ENCODE assay signal across 10 mouse cellular contexts in genomic region chr19:8679031-8679779, GRCm38 (mm10). TPM values are rescaled to one million over a fixed set of nuclear protein-coding genes. Genes with fewer than 3 reads are reported as not detected.
DNase-seq lines count a peak whose midpoint lies in the region; ATAC-seq lines count a peak whose summit lies in the region.
"Had no signal": no experiment of that assay in that cellular context is flagged by ENCODE, and none has a peak within 500 bp of the region (broad histone marks: within the 10 kb centered on the region; RNA-seq: fewer than 3 reads in every experiment).

No protein-coding gene starts in this region.

- WGBS in midbrain, embryonic 11.5 days: 25% methylated on average over 18 of the region's 18 CpGs
- 19% methylated on average over 18 of the region's 18 CpGs for WGBS in midbrain, embryonic 13.5 days
- WGBS in heart, embryonic 15.5 days: 36% methylated on average over 18 of the region's 18 CpGs
- whole genome bisulfite sequencing in limb, embryonic 13.5 days: 19% methylated on average over 18 of the region's 18 CpGs
- 28% methylated on average over 18 of the region's 18 CpGs for WGBS in stomach, embryonic 15.5 days

- peak; percentile 78 for DNase-seq in midbrain, embryonic 11.5 days (ENCODE audit: low spot score, missing footprints)
- no peak for DNase-seq in Muller cell, postnatal 12 days (ENCODE audit: inconsistent ontology term)
- no peak for DNase-seq in ovary, postnatal 14 days (ENCODE audit: low spot score)
- no peak for DNase-seq in cerebellum, adult 18-20 months

- H3K36me3 ChIP-seq in midbrain, embryonic 11.5 days (ENCODE audit: control insufficient read depth, insufficient read depth, low read length): no peaks in the 10 kb centered on the region
- H3K36me3 ChIP-seq in midbrain, embryonic 13.5 days: no peaks in the 10 kb centered on the region
- no peaks in the 10 kb centered on the region for H3K36me3 ChIP-seq in heart, embryonic 15.5 days
- no peaks in the 10 kb centered on the region for H3K36me3 ChIP-seq in limb, embryonic 13.5 days
- no peaks in the 10 kb centered on the region for H3K36me3 ChIP-seq in stomach, embryonic 15.5 days
- H3K36me3 ChIP-seq: hindbrain, embryonic 15.5 days had no signal

- H3K9ac ChIP-seq in midbrain, embryonic 11.5 days (ENCODE audit: low read length): no peak overlapping the region
- no peak overlapping the region for H3K9ac ChIP-seq in midbrain, embryonic 13.5 days (replicated peaks)
- no peak overlapping the region for H3K9ac ChIP-seq in heart, embryonic 15.5 days
- H3K9ac ChIP-seq in limb, embryonic 13.5 days: peak overlapping the region; percentile 35
- no peak overlapping the region for H3K9ac ChIP-seq in stomach, embryonic 15.5 days
- H3K9ac ChIP-seq: hindbrain, embryonic 15.5 days had no signal

- no peak overlapping the region for H3K27ac ChIP-seq in midbrain, embryonic 11.5 days (ENCODE audit: low read depth, low read length)
- no peak overlapping the region for H3K27ac ChIP-seq in midbrain, embryonic 13.5 days
- no peak overlapping the region for H3K27ac ChIP-seq in heart, embryonic 15.5 days
- no peak overlapping the region for H3K27ac ChIP-seq in limb, embryonic 13.5 days
- peak overlapping the region; percentile 91 for H3K27ac ChIP-seq in stomach, embryonic 15.5 days
- H3K27ac ChIP-seq: hindbrain, embryonic 15.5 days had no signal

- ATAC-seq in midbrain, embryonic 11.5 days (ENCODE audit: low FRiP score): no peak
- ATAC-seq in midbrain, embryonic 13.5 days: no peak
- no peak for ATAC-seq in heart, embryonic 15.5 days (replicated peaks; ENCODE audit: insufficient number of reproducible peaks, insufficient read depth, low FRiP score, low read depth)
- no peak for ATAC-seq in limb, embryonic 13.5 days (ENCODE audit: low FRiP score, low read depth)
- peak; percentile 80 for ATAC-seq in stomach, embryonic 15.5 days (ENCODE audit: insufficient read depth, low FRiP score, low read depth)
- ATAC-seq: activated CD4-positive, CD25-positive, alpha-beta regulatory T cell, adult 4 months had no signal

- H3K27me3 ChIP-seq in midbrain, embryonic 11.5 days (ENCODE audit: control insufficient read depth, insufficient read depth, low read length): no peaks in the 10 kb centered on the region
- H3K27me3 ChIP-seq in midbrain, embryonic 13.5 days: 0 out of 2 replicates have a peak, but pooled peaks cover 4% of the 10 kb centered on the region
- no peaks in the 10 kb centered on the region for H3K27me3 ChIP-seq in heart, embryonic 15.5 days
- no peaks in the 10 kb centered on the region for H3K27me3 ChIP-seq in limb, embryonic 13.5 days
- H3K27me3 ChIP-seq in stomach, embryonic 15.5 days (replicated peaks): no peaks in the 10 kb centered on the region
- H3K27me3 ChIP-seq: hindbrain, embryonic 15.5 days had no signal

- no peak overlapping the region for H3K4me3 ChIP-seq in midbrain, embryonic 11.5 days (ENCODE audit: low read depth, low read length)
- H3K4me3 ChIP-seq in midbrain, embryonic 13.5 days (replicated peaks): no peak overlapping the region
- no peak overlapping the region for H3K4me3 ChIP-seq in heart, embryonic 15.5 days
- H3K4me3 ChIP-seq in limb, embryonic 13.5 days: no peak overlapping the region
- no peak overlapping the region; the same call in 1 of the 2 replicates for H3K4me3 ChIP-seq in stomach, embryonic 15.5 days (replicated peaks)
- H3K4me3 ChIP-seq: hindbrain, embryonic 15.5 days had no signal

- no peak overlapping the region for H3K4me2 ChIP-seq in midbrain, embryonic 11.5 days
- H3K4me2 ChIP-seq in midbrain, embryonic 13.5 days (replicated peaks): no peak overlapping the region
- H3K4me2 ChIP-seq in heart, embryonic 15.5 days: peak overlapping the region; percentile 44
- H3K4me2 ChIP-seq in limb, embryonic 13.5 days (replicated peaks): peak overlapping the region; percentile 34
- H3K4me2 ChIP-seq in stomach, embryonic 15.5 days: peak overlapping the region; percentile 44
- H3K4me2 ChIP-seq: hindbrain, embryonic 15.5 days had no signal

- H3K4me1 ChIP-seq in midbrain, embryonic 11.5 days (ENCODE audit: control insufficient read depth, insufficient read depth, low read length): 0 out of 2 replicates have a peak, but pooled peaks cover 3% of the 10 kb centered on the region
- no peaks in the 10 kb centered on the region for H3K4me1 ChIP-seq in midbrain, embryonic 13.5 days (replicated peaks)
- 0 out of 2 replicates have a peak, but pooled peaks cover 2% of the 10 kb centered on the region for H3K4me1 ChIP-seq in heart, embryonic 15.5 days (replicated peaks)
- peaks cover 8% of the 10 kb centered on the region; the same call in 1 of the 2 replicates for H3K4me1 ChIP-seq in limb, embryonic 13.5 days
- H3K4me1 ChIP-seq in stomach, embryonic 15.5 days: peaks cover 19% of the 10 kb centered on the region
- H3K4me1 ChIP-seq: hindbrain, embryonic 15.5 days had no signal

- no peaks in the 10 kb centered on the region for H3K9me3 ChIP-seq in midbrain, embryonic 11.5 days (ENCODE audit: control insufficient read depth, low read length)
- H3K9me3 ChIP-seq in midbrain, embryonic 13.5 days: no peaks in the 10 kb centered on the region
- no peaks in the 10 kb centered on the region for H3K9me3 ChIP-seq in heart, embryonic 15.5 days (replicated peaks)
- no peaks in the 10 kb centered on the region for H3K9me3 ChIP-seq in limb, embryonic 13.5 days
- no peaks in the 10 kb centered on the region for H3K9me3 ChIP-seq in stomach, embryonic 15.5 days
- H3K9me3 ChIP-seq: hindbrain, embryonic 15.5 days had no signal

RNA-seq across cellular contexts. Expression of gene Chrm1, which starts 15.6 kb away (rescaled TPM):
- polyA plus RNA-seq in midbrain, embryonic 11.5 days (2014; fragmentation: Nextera tagmentation; extraction: Ambion mirVana): 0.04 TPM in 2 replicates
- 0.31 and 0.58 TPM in 2 replicates for polyA plus RNA-seq in midbrain, embryonic 13.5 days (2015; fragmentation: Nextera tagmentation; extraction: Ambion mirVana)
- 0.05 and 0.24 TPM in 2 replicates for polyA plus RNA-seq in heart, embryonic 15.5 days (2015; fragmentation: Nextera tagmentation; extraction: Ambion mirVana)
- 0.71 and 1.0 TPM in 2 replicates for polyA plus RNA-seq in limb, embryonic 13.5 days (2015; fragmentation: Nextera tagmentation; extraction: Ambion mirVana)
- polyA plus RNA-seq in stomach, embryonic 15.5 days (2015; fragmentation: Nextera tagmentation; extraction: Ambion mirVana): 0.88 and 0.98 TPM in 2 replicates
- polyA plus RNA-seq: activated CD4-positive, CD25-positive, alpha-beta regulatory T cell, adult 4 months had no signal

RNA-seq across cellular contexts. Expression of gene Slc3a2, which starts 44.0 kb away (rescaled TPM):
- 139 and 142 TPM in 2 replicates for polyA plus RNA-seq in midbrain, embryonic 11.5 days (2014; fragmentation: Nextera tagmentation; extraction: Ambion mirVana)
- 151 and 153 TPM in 2 replicates for polyA plus RNA-seq in midbrain, embryonic 13.5 days (2015; fragmentation: Nextera tagmentation; extraction: Ambion mirVana)
- polyA plus RNA-seq in heart, embryonic 15.5 days (2015; fragmentation: Nextera tagmentation; extraction: Ambion mirVana): 59.4 and 71.5 TPM in 2 replicates
- polyA plus RNA-seq in limb, embryonic 13.5 days (2015; fragmentation: Nextera tagmentation; extraction: Ambion mirVana): 101 and 103 TPM in 2 replicates
- polyA plus RNA-seq in stomach, embryonic 15.5 days (2015; fragmentation: Nextera tagmentation; extraction: Ambion mirVana): 111 and 122 TPM in 2 replicates

RNA-seq across cellular contexts. Expression of gene Wdr74, which starts 56.4 kb away (rescaled TPM):
- 74.2 and 83.7 TPM in 2 replicates for polyA plus RNA-seq in midbrain, embryonic 11.5 days (2014; fragmentation: Nextera tagmentation; extraction: Ambion mirVana)
- polyA plus RNA-seq in midbrain, embryonic 13.5 days (2015; fragmentation: Nextera tagmentation; extraction: Ambion mirVana): 89.1 and 93.4 TPM in 2 replicates
- polyA plus RNA-seq in heart, embryonic 15.5 days (2015; fragmentation: Nextera tagmentation; extraction: Ambion mirVana): 42.8 and 59.3 TPM in 2 replicates
- polyA plus RNA-seq in limb, embryonic 13.5 days (2015; fragmentation: Nextera tagmentation; extraction: Ambion mirVana): 98.7 TPM in 2 replicates
- 76.3 and 90.4 TPM in 2 replicates for polyA plus RNA-seq in stomach, embryonic 15.5 days (2015; fragmentation: Nextera tagmentation; extraction: Ambion mirVana)

Comparison
In these comparisons a context has a peak if more than half of its experiments do, and no peak if none do; other contexts are left out.
1. H3K4me2 ChIP-seq: peak in heart, embryonic 15.5 days (single experiment), limb, embryonic 13.5 days (single experiment) and stomach, embryonic 15.5 days (single experiment); none in midbrain, embryonic 11.5 days (single experiment) and midbrain, embryonic 13.5 days (single experiment).